Mouse (Mus musculus) CH12.LX (cell line): ENCODE results near the gene Ubl5.

Source experiments
- CTCF ChIP-seq, 2 experiments: IDR thresholded peaks in 1 of 2; conservative IDR thresholded peaks in 1 of 2; 2 replicates each; pipeline ENCODE4 v1.5.1; 2011 to 2012; ENCODE audit warnings: low read depth in 2 of 2, low read length in 2 of 2, improper control_type of control experiment in 1 of 2, inconsistent platforms in 1 of 2, mild to moderate bottlenecking in 1 of 2, moderate library complexity in 1 of 2
- E2F4 ChIP-seq: IDR thresholded peaks from 2 replicates; pipeline ENCODE4 v1.6.1; 2011; ENCODE audit warnings: low read depth, low read length, improper control_type of control experiment; ENCODE audit not compliant: insufficient replicate concordance
- EP300 ChIP-seq: IDR thresholded peaks from 2 replicates; pipeline ENCODE4 v1.6.1; 2011; ENCODE audit warnings: low read length, improper control_type of control experiment
- IRF4 ChIP-seq: IDR thresholded peaks from 2 replicates; pipeline ENCODE4 v1.6.1; 2014; ENCODE audit warnings: low read depth, mild to moderate bottlenecking, inconsistent platforms, low read length, improper control_type of control experiment
- KAT2A ChIP-seq: IDR thresholded peaks from 2 replicates; pipeline ENCODE4 v1.6.1; 2012; ENCODE audit warnings: low read length, improper control_type of control experiment, inconsistent platforms; ENCODE audit not compliant: insufficient replicate concordance
- MAFK ChIP-seq: IDR thresholded peaks from 2 replicates; pipeline ENCODE4 v1.6.1; 2011; ENCODE audit warnings: low read length, improper control_type of control experiment; ENCODE audit not compliant: insufficient replicate concordance
- MEF2A ChIP-seq: IDR thresholded peaks from 2 replicates; pipeline ENCODE4 v1.6.1; 2014; ENCODE audit warnings: low read depth, mild to moderate bottlenecking, inconsistent platforms, low read length, improper control_type of control experiment, borderline replicate concordance
- MXI1 ChIP-seq: IDR thresholded peaks from 2 replicates; pipeline ENCODE4 v1.6.1; 2011; ENCODE audit warnings: mild to moderate bottlenecking, low read depth, low read length, improper control_type of control experiment
- POLR2A ChIP-seq: IDR thresholded peaks from 2 replicates; pipeline ENCODE4 v1.6.1; 2011; ENCODE audit warnings: low read depth, mild to moderate bottlenecking, improper control_type of control experiment, low read length
- TBP ChIP-seq: conservative IDR thresholded peaks from 2 replicates; pipeline ENCODE4 v1.6.1; 2011; ENCODE audit warnings: low read depth, low read length, improper control_type of control experiment
- ZMIZ1 ChIP-seq: IDR thresholded peaks from 2 replicates; pipeline ENCODE4 v1.6.1; 2012; ENCODE audit warnings: low read depth, mild to moderate bottlenecking, inconsistent platforms, low read length, improper control_type of control experiment
- ZNF384 ChIP-seq: IDR thresholded peaks from 2 replicates; pipeline ENCODE4 v1.6.1; 2012; ENCODE audit warnings: low read depth, low read length, improper control_type of control experiment, inconsistent platforms

- TF ChIP-seq ZMIZ1 (peak; percentile 70), MAFK (no peak), E2F4 (no peak), KAT2A (peak; percentile 66; the same call in 1 of the 2 replicates), EP300 (no peak), POLR2A (peak; percentile 93), ZNF384 (no peak), CTCF (conservative IDR thresholded peaks at IDR 0.05 in 1 of 2, IDR thresholded peaks at IDR 0.05 in 1 of 2; ENCODE audit: low read depth in 2 of 2, low read length in 2 of 2) (no peak), IRF4 (no peak), MEF2A (no peak), TBP (peak; percentile 72), MXI1 (peak; percentile 85; the same call in 1 of the 2 replicates)
These were observed 1.8 kb downstream of the Ubl5 start, which contains the start of gene Fbxl12 for GRCm38 (mm10) chr9:20644360-20645081.
